Mouse (Mus musculus) large intestine, adult 2 months (tissue): Measurements from ENCODE around the gene Ssx2ip. TPM values are rescaled to one million over a fixed set of nuclear protein-coding genes. Genes with fewer than 3 reads are reported as not detected.
"Not testable (repeated sequence)": the region's sequence is repeated elsewhere in the genome, so short reads cannot be mapped to it uniquely, and the experiment has no call there.

ENCODE experiments used
- DNase-seq: peaks from one replicate; pipeline ENCODE4 v3.0.0-alpha.2; 2012; ENCODE audit warnings: low read depth, low spot score
- WGBS: fragments of 180-500 bp; shearing (Covaris S2); methylation state at CpG from one replicate; pipeline ENCODE4 v1.1.7; 2018; 5-methylcytosine and 5-hydroxymethylcytosine counted together
- polyA plus RNA-seq: library from polyadenylated mRNA; depleted of rRNA; stranded (reverse); fragments of >200 nt; gene quantifications from 2 replicates; pipeline ENCODE4 v1.2.3, GENCODE M21; 2012

Ssx2ip gene
- polyA plus RNA-seq, 1 experiment: 9.8 TPM

- not testable (repeated sequence) for DNase-seq
- WGBS: 91% methylated on average over 11 of the region's 11 CpGs
These were observed 28.6 kb downstream of the Ssx2ip start for GRCm38 (mm10) chr3:146433063-146433462.

GRCm38 (mm10) chr3:146433681-146434350, 29.4 kb downstream of the Ssx2ip start:
- DNase-seq: no peak
- 86% methylated on average over 14 of the region's 14 CpGs for WGBS

GRCm38 (mm10) chr3:146434686-146435085, 30.2 kb downstream of the Ssx2ip start:
- no peak for DNase-seq
- 90% methylated on average over 8 of the region's 8 CpGs for WGBS

GRCm38 (mm10) chr3:146435533-146435932, 31.1 kb downstream of the Ssx2ip start:
- 93% methylated on average over 11 of the region's 11 CpGs for WGBS
- DNase-seq: no peak

GRCm38 (mm10) chr3:146436114-146436513, 31.7 kb downstream of the Ssx2ip start:
- no peak for DNase-seq
- WGBS: 93% methylated on average over 8 of the region's 8 CpGs

- 93% methylated on average over 12 of the region's 12 CpGs for WGBS
- no peak for DNase-seq
These were observed 35.6 kb downstream of the Ssx2ip start for GRCm38 (mm10) chr3:146440011-146440410.

- no peak for DNase-seq
- 83% methylated on average over 7 of the region's 7 CpGs for WGBS
These were observed 36.0 kb downstream of the Ssx2ip start for GRCm38 (mm10) chr3:146440422-146440821.

- DNase-seq: no peak
- WGBS: 88% methylated on average over 7 of the region's 7 CpGs
These were observed 38.0 kb downstream of the Ssx2ip start for GRCm38 (mm10) chr3:146442484-146442883.

- 91% methylated on average over 8 of the region's 8 CpGs for WGBS
- DNase-seq: no peak
These were observed 38.5 kb downstream of the Ssx2ip start for GRCm38 (mm10) chr3:146442936-146443335.

- no peak for DNase-seq
- WGBS: 68% methylated on average over 7 of the region's 7 CpGs
These were observed 38.9 kb downstream of the Ssx2ip start for GRCm38 (mm10) chr3:146443380-146443779.

- no peak for DNase-seq
- 89% methylated on average over 7 of the region's 7 CpGs for WGBS
These were observed 40.4 kb downstream of the Ssx2ip start for GRCm38 (mm10) chr3:146444880-146445279.

GRCm38 (mm10) chr3:146447156-146447555, 42.7 kb downstream of the Ssx2ip start:
- WGBS: 75% methylated on average over 5 of the region's 5 CpGs

GRCm38 (mm10) chr3:146447598-146447997, 43.2 kb downstream of the Ssx2ip start:
- 42% methylated on average over 3 of the region's 3 CpGs for WGBS
- no peak for DNase-seq

More at GRCm38 (mm10) chr3:146447156-146447555, 42.7 kb downstream of the Ssx2ip start:
- no peak for DNase-seq

- 83% methylated on average over 10 of the region's 10 CpGs for WGBS
- DNase-seq: no peak
These were observed 43.9 kb downstream of the Ssx2ip start for GRCm38 (mm10) chr3:146448372-146448771.

GRCm38 (mm10) chr3:146448969-146449368, 44.5 kb downstream of the Ssx2ip start:
- 67% methylated on average over 6 of the region's 6 CpGs for WGBS
- DNase-seq: no peak

GRCm38 (mm10) chr3:146449745-146450250, 45.4 kb downstream of the Ssx2ip start, which contains the start of gene Ctbs:
Gene Ctbs (plus strand): TSS chr3:146449795.
- DNase-seq: no peak
- WGBS: 43% methylated on average over 9 of the region's 9 CpGs

GRCm38 (mm10) chr3:146450371-146450841, 46.0 kb downstream of the Ssx2ip start:
- under 1% methylated on average over 29 of the region's 29 CpGs for WGBS
- peak; percentile 72 for DNase-seq

GRCm38 (mm10) chr3:146451375-146451774, 46.9 kb downstream of the Ssx2ip start:
- 87% methylated on average over 5 of the region's 5 CpGs for WGBS

GRCm38 (mm10) chr3:146462939-146463338, 58.5 kb downstream of the Ssx2ip start:
- WGBS: 44% methylated on average over 2 of the region's 2 CpGs
- no peak for DNase-seq

More at GRCm38 (mm10) chr3:146451375-146451774, 46.9 kb downstream of the Ssx2ip start:
- DNase-seq: no peak

- no peak for DNase-seq
- WGBS: 62% methylated on average over 2 of the region's 2 CpGs
These were observed 64.8 kb downstream of the Ssx2ip start for GRCm38 (mm10) chr3:146469226-146469625.

GRCm38 (mm10) chr3:146472657-146473056, 68.2 kb downstream of the Ssx2ip start:
- WGBS: 77% methylated on average over 4 of the region's 4 CpGs
- no peak for DNase-seq
